Mouse (Mus musculus) C2C12 (cell line): ENCODE measurements at regions not wholly inside any gene's neighbourhood (a gene's known extent, or its start where the extent isn't known, plus 50 kb on each side); places are given as distances from the start of the nearest gene placed in this dataset.

Experiments used
- H3K27me3 ChIP-seq: one replicate; pipeline ENCODE4 v1.6.1; 2011; ENCODE audit not compliant: control insufficient read depth, insufficient read depth, insufficient read length
- H3K36me3 ChIP-seq: one replicate; pipeline ENCODE4 v1.6.1; 2011; ENCODE audit not compliant: control insufficient read depth, insufficient read depth
- H3K4me3 ChIP-seq: one replicate; pipeline ENCODE4 v1.5.1; 2011; ENCODE audit warnings: mild to moderate bottlenecking, control low read depth; ENCODE audit not compliant: poor library complexity, insufficient read depth, severe bottlenecking
- H3K79me2 ChIP-seq: one replicate; pipeline ENCODE4 v1.6.1; 2011; ENCODE audit not compliant: control insufficient read depth, insufficient read depth
- H3K79me3 ChIP-seq: one replicate; pipeline ENCODE4 v1.6.1; 2011; ENCODE audit warnings: low read depth, control low read depth
- H3ac ChIP-seq: one replicate; pipeline ENCODE3; 2011; ENCODE audit warnings: low read depth; ENCODE audit not compliant: control insufficient read depth, insufficient read length
- CEBPB ChIP-seq: IDR thresholded peaks from one replicate; pipeline ENCODE4 v1.6.1; 2011; ENCODE audit warnings: low read depth, mild to moderate bottlenecking, control low read depth, moderate library complexity
- CTCF ChIP-seq: IDR thresholded peaks from one replicate; pipeline ENCODE4 v1.5.1; 2011; ENCODE audit not compliant: control insufficient read depth, insufficient read depth, insufficient read length
- FOSL1 ChIP-seq: IDR thresholded peaks from one replicate; pipeline ENCODE4 v1.8.0; 2011; ENCODE audit warnings: mild to moderate bottlenecking, low read length; ENCODE audit not compliant: poor library complexity, insufficient read depth, severe bottlenecking
- MAX ChIP-seq: IDR thresholded peaks from one replicate; pipeline ENCODE4 v1.6.1; 2011; ENCODE audit warnings: mild to moderate bottlenecking, control low read depth
- MYOD1 ChIP-seq: IDR thresholded peaks from one replicate; pipeline ENCODE4 v1.6.1; 2011; ENCODE audit warnings: low read depth; ENCODE audit not compliant: control insufficient read depth, insufficient read length
- MYOG ChIP-seq: IDR thresholded peaks from one replicate; pipeline ENCODE4 v1.6.1; 2011; ENCODE audit not compliant: control insufficient read depth, insufficient read length; ENCODE audit errors: extremely low read depth
- USF1 ChIP-seq: IDR thresholded peaks from one replicate; pipeline ENCODE4 v1.6.1; 2011; ENCODE audit warnings: low read depth, mild to moderate bottlenecking, control low read depth, moderate library complexity

- Histone ChIP-seq H3K36me3 (no peaks in the 10 kb centered on the region), H3K79me3 (no peaks in the 10 kb centered on the region), H3ac (no peak overlapping the region), H3K27me3 (no peaks in the 10 kb centered on the region), H3K79me2 (no peaks in the 10 kb centered on the region), H3K4me3 (no peak overlapping the region)
- TF ChIP-seq CTCF, result peak; percentile 21
- TF ChIP-seq MYOG, result no peak
- no peak for TF ChIP-seq CEBPB
- no peak for TF ChIP-seq FOSL1
- TF ChIP-seq MAX, result no peak
- no peak for TF ChIP-seq MYOD1
Measured at GRCm38 (mm10) chr11:52631579-52631978, 132.9 kb upstream of the Fstl4 start.

- H3K79me3 ChIP-seq, result no peaks in the 10 kb centered on the region
- H3K27me3 ChIP-seq, result no peaks in the 10 kb centered on the region
Measured at GRCm38 (mm10) chr11:52634189-52634588, 130.2 kb upstream of the Fstl4 start.

GRCm38 (mm10) chr11:52635716-52636389, 128.6 kb upstream of the Fstl4 start:
- Histone ChIP-seq H3K79me3 (no peaks in the 10 kb centered on the region), H3ac (no peak overlapping the region), H3K79me2 (no peaks in the 10 kb centered on the region), H3K4me3 (no peak overlapping the region), H3K36me3 (no peaks in the 10 kb centered on the region), H3K27me3 (no peaks in the 10 kb centered on the region)
- TF ChIP-seq MYOG (no peak), USF1 (no peak), CTCF (no peak), MAX (no peak), MYOD1 (no peak), FOSL1 (no peak), CEBPB (no peak)

More at GRCm38 (mm10) chr11:52634189-52634588, 130.2 kb upstream of the Fstl4 start:
- no peak overlapping the region for H3ac ChIP-seq
- TF ChIP-seq MYOD1 (no peak), CEBPB (no peak)
- H3K4me3 ChIP-seq, result no peak overlapping the region
- no peaks in the 10 kb centered on the region for H3K79me2 ChIP-seq
- H3K36me3 ChIP-seq, result no peaks in the 10 kb centered on the region

GRCm38 (mm10) chr11:52638939-52639338, 125.5 kb upstream of the Fstl4 start:
- H3K79me2 ChIP-seq, result no peaks in the 10 kb centered on the region
- no peak overlapping the region for H3K4me3 ChIP-seq
- no peak overlapping the region for H3ac ChIP-seq
- H3K36me3 ChIP-seq, result no peaks in the 10 kb centered on the region
- no peaks in the 10 kb centered on the region for H3K79me3 ChIP-seq
- H3K27me3 ChIP-seq, result no peaks in the 10 kb centered on the region
- TF ChIP-seq MYOG, result no peak
- TF ChIP-seq MYOD1, result no peak
- no peak for TF ChIP-seq MAX
- no peak for TF ChIP-seq FOSL1
- no peak for TF ChIP-seq USF1
- TF ChIP-seq CTCF, result no peak

- Histone ChIP-seq H3ac (no peak overlapping the region), H3K27me3 (no peaks in the 10 kb centered on the region), H3K79me3 (no peaks in the 10 kb centered on the region), H3K79me2 (no peaks in the 10 kb centered on the region), H3K4me3 (no peak overlapping the region), H3K36me3 (no peaks in the 10 kb centered on the region)
- TF ChIP-seq MYOD1, result no peak
- TF ChIP-seq CTCF, result no peak
- TF ChIP-seq MAX, result no peak
- TF ChIP-seq USF1, result no peak
- TF ChIP-seq CEBPB, result no peak
- TF ChIP-seq FOSL1, result no peak
- TF ChIP-seq MYOG, result no peak
Measured at GRCm38 (mm10) chr11:52641725-52642338, 122.6 kb upstream of the Fstl4 start.

GRCm38 (mm10) chr11:52644081-52644768, 120.2 kb upstream of the Fstl4 start:
- H3K79me3 ChIP-seq, result no peaks in the 10 kb centered on the region
- no peak overlapping the region for H3K4me3 ChIP-seq
- no peak overlapping the region for H3ac ChIP-seq
- H3K27me3 ChIP-seq, result no peaks in the 10 kb centered on the region
- H3K79me2 ChIP-seq, result no peaks in the 10 kb centered on the region
- no peaks in the 10 kb centered on the region for H3K36me3 ChIP-seq
- no peak for TF ChIP-seq MAX
- no peak for TF ChIP-seq CEBPB
- no peak for TF ChIP-seq MYOG
- TF ChIP-seq USF1, result no peak
- TF ChIP-seq FOSL1, result no peak
- no peak for TF ChIP-seq MYOD1
- no peak for TF ChIP-seq CTCF
